Mouse (Mus musculus): Measurements from ENCODE around the gene Zfp536. TPM values are rescaled to one million over a fixed set of nuclear protein-coding genes. Genes with fewer than 3 reads are reported as not detected.
"Not testable (repeated sequence)": the region's sequence is repeated elsewhere in the genome, so short reads cannot be mapped to it uniquely, and the experiment has no call there.

Zfp536 gene
- polyA plus RNA-seq, 1 experiment from 2014 or later: 11.5 TPM

- Histone ChIP-seq H3K27me3 (replicated peaks; ENCODE audit: control insufficient read depth, insufficient read depth, low read length) (0 out of 2 replicates have a peak, but pooled peaks cover 5% of the 10 kb centered on the region), H3K36me3 (ENCODE audit: control insufficient read depth, insufficient read depth, low read length) (no peaks in the 10 kb centered on the region), H3K4me1 (replicated peaks; ENCODE audit: control insufficient read depth, insufficient read depth, low read length) (no peaks in the 10 kb centered on the region), H3K4me2 (ENCODE audit: low read length) (no peak overlapping the region), H3K27ac (ENCODE audit: low read depth) (no peak overlapping the region), H3K9ac (ENCODE audit: low read length) (no peak overlapping the region), H3K4me3 (ENCODE audit: low read depth, low read length) (no peak overlapping the region), H3K9me3 (ENCODE audit: control insufficient read depth, low read length) (no peaks in the 10 kb centered on the region)
- 52% methylated on average over 2 of the region's 2 CpGs for WGBS
- DNase-seq (ENCODE audit: low spot score) (no peak), ATAC-seq (replicated peaks; ENCODE audit: low FRiP score, low TSS enrichment, low read depth) (no peak)
Measured at GRCm38 (mm10) chr7:37617880-37618279, 155.6 kb downstream of the Zfp536 start.

- no peak overlapping the region for H3K4me3 ChIP-seq (ENCODE audit: low read depth, low read length)
- H3K27me3 ChIP-seq (replicated peaks; ENCODE audit: control insufficient read depth, insufficient read depth, low read length): no peaks in the 10 kb centered on the region
- no peak overlapping the region for H3K9ac ChIP-seq (ENCODE audit: low read length)
- no peaks in the 10 kb centered on the region for H3K9me3 ChIP-seq (ENCODE audit: control insufficient read depth, low read length)
- no peak for DNase-seq (ENCODE audit: low spot score)
- H3K27ac ChIP-seq (ENCODE audit: low read depth): no peak overlapping the region
- H3K4me2 ChIP-seq (ENCODE audit: low read length): no peak overlapping the region
- no peaks in the 10 kb centered on the region for H3K4me1 ChIP-seq (replicated peaks; ENCODE audit: control insufficient read depth, insufficient read depth, low read length)
- no peaks in the 10 kb centered on the region for H3K36me3 ChIP-seq (ENCODE audit: control insufficient read depth, insufficient read depth, low read length)
- WGBS: 91% methylated on average over 4 of the region's 4 CpGs
- ATAC-seq (replicated peaks; ENCODE audit: low FRiP score, low TSS enrichment, low read depth): no peak
Measured at GRCm38 (mm10) chr7:37615932-37616331, 157.5 kb downstream of the Zfp536 start.

- no peak overlapping the region for H3K4me3 ChIP-seq (ENCODE audit: low read depth, low read length)
- no peak overlapping the region for H3K9ac ChIP-seq (ENCODE audit: low read length)
- H3K27me3 ChIP-seq (replicated peaks; ENCODE audit: control insufficient read depth, insufficient read depth, low read length): no peaks in the 10 kb centered on the region
- no peak overlapping the region for H3K27ac ChIP-seq (ENCODE audit: low read depth)
- DNase-seq (ENCODE audit: low spot score) (no peak), ATAC-seq (replicated peaks; ENCODE audit: low FRiP score, low TSS enrichment, low read depth) (no peak)
- no peak overlapping the region for H3K4me2 ChIP-seq (ENCODE audit: low read length)
- H3K36me3 ChIP-seq (ENCODE audit: control insufficient read depth, insufficient read depth, low read length): no peaks in the 10 kb centered on the region
- WGBS: 38% methylated on average over 10 of the region's 10 CpGs
- no peaks in the 10 kb centered on the region for H3K4me1 ChIP-seq (replicated peaks; ENCODE audit: control insufficient read depth, insufficient read depth, low read length)
- no peaks in the 10 kb centered on the region for H3K9me3 ChIP-seq (ENCODE audit: control insufficient read depth, low read length)
Measured at GRCm38 (mm10) chr7:37614381-37614780, 159.1 kb downstream of the Zfp536 start.

DNA sequence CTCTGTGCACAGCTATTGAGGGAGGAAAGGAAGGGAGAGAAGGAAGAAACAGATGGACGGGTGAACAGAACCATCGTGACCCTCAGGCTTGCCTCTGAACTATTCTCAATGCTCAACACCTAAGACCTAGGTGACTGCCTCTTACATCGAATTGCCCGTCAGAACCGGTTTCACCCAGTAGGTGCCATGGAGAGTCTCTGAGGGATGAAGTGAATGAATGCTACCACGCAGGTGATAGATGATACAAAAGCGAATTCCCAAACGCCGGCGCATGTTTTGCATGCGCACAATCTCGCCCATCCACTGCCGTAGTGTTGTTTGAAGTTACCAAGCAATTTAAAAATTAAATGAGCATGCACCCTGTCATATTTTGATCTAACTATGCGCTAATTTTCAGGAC is 164.9 kb downstream of the Zfp536 start:
- ATAC-seq (replicated peaks; ENCODE audit: low FRiP score, low TSS enrichment, low read depth) (no peak), DNase-seq (ENCODE audit: low spot score) (no peak)
- H3K4me3 ChIP-seq (ENCODE audit: low read depth, low read length): no peak overlapping the region
- no peak overlapping the region for H3K27ac ChIP-seq (ENCODE audit: low read depth)
- 0 out of 2 replicates have a peak, but pooled peaks cover 2% of the 10 kb centered on the region for H3K9me3 ChIP-seq (ENCODE audit: control insufficient read depth, low read length)
- H3K9ac ChIP-seq (ENCODE audit: low read length): no peak overlapping the region
- no peaks in the 10 kb centered on the region for H3K27me3 ChIP-seq (replicated peaks; ENCODE audit: control insufficient read depth, insufficient read depth, low read length)
- no peaks in the 10 kb centered on the region for H3K36me3 ChIP-seq (ENCODE audit: control insufficient read depth, insufficient read depth, low read length)
- 93% methylated on average over 14 of the region's 14 CpGs for WGBS
- no peak overlapping the region for H3K4me2 ChIP-seq (ENCODE audit: low read length)
- no peaks in the 10 kb centered on the region for H3K4me1 ChIP-seq (replicated peaks; ENCODE audit: control insufficient read depth, insufficient read depth, low read length)

- no peak for DNase-seq (ENCODE audit: low spot score)
- no peak for ATAC-seq (replicated peaks; ENCODE audit: low FRiP score, low TSS enrichment, low read depth)
- no peak overlapping the region for H3K27ac ChIP-seq (ENCODE audit: low read depth)
- H3K4me1 ChIP-seq (replicated peaks; ENCODE audit: control insufficient read depth, insufficient read depth, low read length): no peaks in the 10 kb centered on the region
- H3K36me3 ChIP-seq (ENCODE audit: control insufficient read depth, insufficient read depth, low read length): no peaks in the 10 kb centered on the region
- no peaks in the 10 kb centered on the region for H3K27me3 ChIP-seq (replicated peaks; ENCODE audit: control insufficient read depth, insufficient read depth, low read length)
- H3K9me3 ChIP-seq (ENCODE audit: control insufficient read depth, low read length): 0 out of 2 replicates have a peak, but pooled peaks cover 2% of the 10 kb centered on the region
- no peak overlapping the region for H3K4me2 ChIP-seq (ENCODE audit: low read length)
- no peak overlapping the region for H3K9ac ChIP-seq (ENCODE audit: low read length)
- 95% methylated on average over 6 of the region's 6 CpGs for WGBS
- no peak overlapping the region for H3K4me3 ChIP-seq (ENCODE audit: low read depth, low read length)
Measured at GRCm38 (mm10) chr7:37607906-37608305, 165.5 kb downstream of the Zfp536 start.

DNA sequence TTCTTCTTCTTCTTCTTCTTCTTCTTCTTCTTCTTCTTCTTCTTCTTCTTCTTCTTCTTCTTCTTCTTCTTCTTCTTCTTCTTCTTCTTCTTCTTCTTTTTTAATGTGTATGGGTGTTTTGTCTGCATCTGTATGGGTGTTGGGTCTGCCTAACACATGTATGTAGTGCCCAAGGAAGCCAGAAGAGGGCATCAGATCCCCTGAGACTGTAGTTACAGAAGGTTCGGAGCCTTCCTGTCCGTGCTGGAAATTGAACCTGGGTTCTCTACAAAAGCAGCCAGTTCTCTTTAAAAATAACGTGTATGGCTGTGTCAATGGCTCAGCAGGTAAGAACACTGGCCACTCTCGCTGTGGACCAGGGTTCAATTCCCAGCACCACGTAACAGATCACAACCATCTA is 167.0 kb downstream of the Zfp536 start:
- 81% methylated on average over 5 of the region's 5 CpGs for WGBS
- ATAC-seq (replicated peaks; ENCODE audit: low FRiP score, low TSS enrichment, low read depth) (no peak), DNase-seq (ENCODE audit: low spot score) (no peak)
- Histone ChIP-seq H3K27me3 (replicated peaks; ENCODE audit: control insufficient read depth, insufficient read depth, low read length) (no peaks in the 10 kb centered on the region), H3K4me2 (ENCODE audit: low read length) (no peak overlapping the region), H3K36me3 (ENCODE audit: control insufficient read depth, insufficient read depth, low read length) (no peaks in the 10 kb centered on the region), H3K9me3 (ENCODE audit: control insufficient read depth, low read length) (0 out of 2 replicates have a peak, but pooled peaks cover 2% of the 10 kb centered on the region), H3K4me1 (replicated peaks; ENCODE audit: control insufficient read depth, insufficient read depth, low read length) (no peaks in the 10 kb centered on the region), H3K9ac (ENCODE audit: low read length) (no peak overlapping the region), H3K27ac (ENCODE audit: low read depth) (no peak overlapping the region), H3K4me3 (ENCODE audit: low read depth, low read length) (no peak overlapping the region)

- H3K9ac ChIP-seq (ENCODE audit: low read length); H3K4me1 ChIP-seq (replicated peaks; ENCODE audit: control insufficient read depth, insufficient read depth, low read length); ATAC-seq (replicated peaks; ENCODE audit: low FRiP score, low TSS enrichment, low read depth): not testable (repeated sequence)
Measured at GRCm38 (mm10) chr7:37603525-37603909, 169.9 kb downstream of the Zfp536 start.

GRCm38 (mm10) chr7:37602871-37603524 is 170.4 kb downstream of the Zfp536 start:
- 0 out of 2 replicates have a peak, but pooled peaks cover 2% of the 10 kb centered on the region for H3K9me3 ChIP-seq (ENCODE audit: control insufficient read depth, low read length)
- H3K4me3 ChIP-seq (ENCODE audit: low read depth, low read length): no peak overlapping the region
- no peak overlapping the region for H3K4me2 ChIP-seq (ENCODE audit: low read length)
- no peaks in the 10 kb centered on the region for H3K4me1 ChIP-seq (replicated peaks; ENCODE audit: control insufficient read depth, insufficient read depth, low read length)
- H3K27me3 ChIP-seq (replicated peaks; ENCODE audit: control insufficient read depth, insufficient read depth, low read length): no peaks in the 10 kb centered on the region
- H3K9ac ChIP-seq (ENCODE audit: low read length): no peak overlapping the region
- no peak for ATAC-seq (replicated peaks; ENCODE audit: low FRiP score, low TSS enrichment, low read depth)
- DNase-seq (ENCODE audit: low spot score): no peak
- no peak overlapping the region for H3K27ac ChIP-seq (ENCODE audit: low read depth)
- 68% methylated on average over 9 of the region's 9 CpGs for WGBS
- no peaks in the 10 kb centered on the region for H3K36me3 ChIP-seq (ENCODE audit: control insufficient read depth, insufficient read depth, low read length)

More at GRCm38 (mm10) chr7:37603525-37603909, 169.9 kb downstream of the Zfp536 start:
- not testable (repeated sequence) for H3K27ac ChIP-seq (ENCODE audit: low read depth); H3K4me3 ChIP-seq (ENCODE audit: low read depth, low read length); H3K9me3 ChIP-seq (ENCODE audit: control insufficient read depth, low read length); H3K4me2 ChIP-seq (ENCODE audit: low read length); H3K36me3 ChIP-seq (ENCODE audit: control insufficient read depth, insufficient read depth, low read length); DNase-seq (ENCODE audit: low spot score); H3K27me3 ChIP-seq (replicated peaks; ENCODE audit: control insufficient read depth, insufficient read depth, low read length)

DNA sequence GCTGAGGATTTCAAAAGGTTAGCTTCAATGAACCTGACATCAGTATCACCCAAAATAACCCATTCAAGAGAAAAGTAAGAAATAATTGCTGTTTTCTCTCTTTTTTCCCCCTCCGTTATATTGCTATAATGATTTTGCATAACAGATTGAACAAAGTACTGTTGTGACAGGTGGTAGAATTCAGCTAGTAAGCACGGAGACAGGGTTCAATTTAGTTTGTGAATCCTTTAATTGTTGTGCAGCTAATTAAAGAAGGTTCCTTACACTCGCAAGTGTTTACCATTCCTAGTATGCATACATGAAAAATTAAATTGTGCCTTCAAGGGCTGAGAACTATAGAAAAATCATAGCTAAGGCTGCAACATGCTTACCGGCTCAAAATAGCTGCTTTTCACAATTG is 173.1 kb downstream of the Zfp536 start:
- H3K4me1 ChIP-seq (replicated peaks; ENCODE audit: control insufficient read depth, insufficient read depth, low read length): no peaks in the 10 kb centered on the region
- H3K27me3 ChIP-seq (replicated peaks; ENCODE audit: control insufficient read depth, insufficient read depth, low read length): no peaks in the 10 kb centered on the region
- ATAC-seq (replicated peaks; ENCODE audit: low FRiP score, low TSS enrichment, low read depth) (no peak), DNase-seq (ENCODE audit: low spot score) (no peak)
- H3K36me3 ChIP-seq (ENCODE audit: control insufficient read depth, insufficient read depth, low read length): no peaks in the 10 kb centered on the region
- no peak overlapping the region for H3K4me3 ChIP-seq (ENCODE audit: low read depth, low read length)
- H3K4me2 ChIP-seq (ENCODE audit: low read length): no peak overlapping the region
- no peak overlapping the region for H3K27ac ChIP-seq (ENCODE audit: low read depth)
- WGBS: 86% methylated on average over 4 of the region's 4 CpGs
- no peak overlapping the region for H3K9ac ChIP-seq (ENCODE audit: low read length)
- H3K9me3 ChIP-seq (ENCODE audit: control insufficient read depth, low read length): no peaks in the 10 kb centered on the region
